Mouse (Mus musculus): ENCODE measurements around the gene Otub1.

DNA sequence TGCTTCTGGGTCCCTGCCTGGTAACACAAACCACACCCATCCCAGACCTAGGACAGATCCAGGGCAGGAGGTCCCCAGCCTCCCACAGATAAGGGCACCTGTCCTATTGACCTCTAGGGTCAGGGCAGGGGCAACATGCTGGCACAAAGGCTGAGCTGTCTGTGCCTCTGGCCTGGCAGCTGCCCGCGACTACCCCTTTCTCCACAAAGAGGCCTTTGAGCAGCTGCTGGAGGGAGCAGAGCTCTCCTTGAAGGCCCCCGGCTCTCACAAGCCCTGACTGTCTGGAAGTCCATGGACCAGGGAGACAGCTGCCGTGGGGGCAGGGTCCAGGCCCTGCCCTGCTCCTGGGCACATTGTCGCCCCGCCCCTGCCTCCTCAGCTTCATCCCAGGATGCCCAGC is 50.9 kb downstream of the Otub1 start:
- TF ChIP-seq USF1 (IDR thresholded peaks at IDR 0.05; ENCODE audit: low read depth, low read length) (no peak), ZMIZ1 (IDR thresholded peaks at IDR 0.05; ENCODE audit: low read depth, low read length) (no peak), TCF12 (IDR thresholded peaks at IDR 0.05; ENCODE audit: low read depth, low read length) (no peak), SMC3 (IDR thresholded peaks at IDR 0.05; ENCODE audit: low read depth, low read length) (no peak), CTCF (IDR thresholded peaks at IDR 0.05 in 2 of 3, conservative IDR thresholded peaks at IDR 0.05 in 1 of 3; ENCODE audit: control insufficient read depth in 1 of 3, insufficient read depth in 1 of 3, low read depth in 2 of 3, low read length in 3 of 3, poor library complexity in 1 of 3, severe bottlenecking in 1 of 3) (no peak), RCOR1 (IDR thresholded peaks at IDR 0.05; ENCODE audit: low read depth, low read length) (no peak), POLR2A (IDR thresholded peaks at IDR 0.05; ENCODE audit: control insufficient read depth in 1 of 2, insufficient read depth in 1 of 2, low read depth in 1 of 2, low read length in 2 of 2, poor library complexity in 1 of 2) (no peak), MAFK (IDR thresholded peaks at IDR 0.05; ENCODE audit: borderline replicate concordance, low read depth, low read length) (no peak), BHLHE40 (IDR thresholded peaks at IDR 0.05; ENCODE audit: borderline replicate concordance, low read depth, low read length) (no peak)
